Mouse (Mus musculus): Measurements from ENCODE around the gene Pdp2.

DNA sequence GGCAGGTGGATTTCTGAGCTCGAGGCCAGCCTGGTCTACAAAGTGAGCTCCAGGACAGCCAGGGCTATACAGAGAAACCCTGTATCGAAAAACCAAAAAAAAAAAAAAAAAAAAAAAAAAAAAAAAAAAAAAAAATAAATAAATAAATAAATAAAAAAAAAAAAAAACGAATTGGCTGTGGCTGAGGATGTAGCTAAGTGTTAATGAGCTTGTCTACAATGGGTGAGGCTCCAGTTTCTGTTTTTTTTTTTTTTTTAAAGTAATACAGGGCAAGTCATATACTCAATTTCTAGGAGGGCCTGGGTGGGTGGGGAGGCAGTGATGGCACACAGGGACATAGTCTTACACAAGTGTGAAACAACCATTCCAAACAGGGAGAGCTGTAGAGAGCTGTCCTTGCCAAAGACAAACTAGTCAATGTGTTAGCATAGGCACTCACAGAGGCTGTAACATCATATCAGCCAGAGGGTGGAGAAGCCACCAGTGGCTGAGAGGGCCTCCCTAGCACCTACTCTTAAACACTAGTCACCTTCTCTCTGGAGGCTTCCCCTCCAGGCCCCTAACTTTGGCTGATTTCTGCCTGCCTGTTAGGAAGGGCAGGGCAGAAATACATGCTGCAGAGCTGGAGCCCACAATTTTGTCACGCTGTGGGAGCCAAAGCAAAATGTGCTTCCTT, 36.0 kb downstream of the Pdp2 start:
- TF ChIP-seq CTCF (IDR thresholded peaks at IDR 0.05; ENCODE audit: borderline replicate concordance, insufficient read depth, low read length) (no peak), POLR2A (IDR thresholded peaks at IDR 0.05; ENCODE audit: low read depth, low read length) (no peak)
